Mouse (Mus musculus): ENCODE results near the gene Tacc2. TPM values are rescaled to one million over a fixed set of nuclear protein-coding genes. Genes with fewer than 3 reads are reported as not detected.
A peak's percentile ranks its signal among the peaks of the same experiment; 100 is the strongest.

Tacc2 gene
- total RNA-seq, 4 experiments from 2014 or later, result 73.3 to 82.8 (median 79.4) TPM

- no peak for DNase-seq (ENCODE audit: low spot score in 2 of 2)
Observed at GRCm38 (mm10) chr7:130766411-130767170, 189.4 kb downstream of the Tacc2 start.

- no peak for DNase-seq (ENCODE audit: low spot score in 2 of 2)
Observed at GRCm38 (mm10) chr7:130768151-130768550, 190.9 kb downstream of the Tacc2 start.

- DNase-seq (ENCODE audit: low spot score in 2 of 2), result peak; percentile 64 to 82
Observed at GRCm38 (mm10) chr7:130770707-130771106, 193.5 kb downstream of the Tacc2 start.

- DNase-seq (ENCODE audit: low spot score in 2 of 2), result peak in 1 of 2 experiments; percentile 23
Observed at GRCm38 (mm10) chr7:130773171-130773830, 196.1 kb downstream of the Tacc2 start.

GRCm38 (mm10) chr7:130773914-130774630 is 196.8 kb downstream of the Tacc2 start, which contains the start of gene Btbd16:
TSS of gene Btbd16 (plus strand) at chr7:130774069.
- DNase-seq (ENCODE audit: low spot score in 2 of 2), result no peak

- DNase-seq (ENCODE audit: low spot score in 2 of 2), result no peak
Observed at GRCm38 (mm10) chr7:130780866-130781419, 203.7 kb downstream of the Tacc2 start.

- no peak for DNase-seq (ENCODE audit: low spot score in 2 of 2)
Observed at GRCm38 (mm10) chr7:130782501-130783050, 205.3 kb downstream of the Tacc2 start.

GRCm38 (mm10) chr7:130785923-130786575 is 208.8 kb downstream of the Tacc2 start:
- no peak for DNase-seq (ENCODE audit: low spot score in 2 of 2)

- DNase-seq (ENCODE audit: low spot score in 2 of 2), result no peak
Observed at GRCm38 (mm10) chr7:130786708-130787107, 209.5 kb downstream of the Tacc2 start.

- DNase-seq (ENCODE audit: low spot score in 2 of 2), result no peak
Observed at GRCm38 (mm10) chr7:130787537-130787936, 210.3 kb downstream of the Tacc2 start.

- DNase-seq (ENCODE audit: low spot score in 2 of 2), result no peak
Observed at GRCm38 (mm10) chr7:130788950-130789349, 211.7 kb downstream of the Tacc2 start.

GRCm38 (mm10) chr7:130789456-130789855 is 212.2 kb downstream of the Tacc2 start:
- DNase-seq (ENCODE audit: low spot score in 2 of 2), result no peak

- no peak for DNase-seq (ENCODE audit: low spot score in 2 of 2)
Observed at GRCm38 (mm10) chr7:130793671-130794070, 216.4 kb downstream of the Tacc2 start.

GRCm38 (mm10) chr7:130796786-130797185 is 219.5 kb downstream of the Tacc2 start:
- no peak for DNase-seq (ENCODE audit: low spot score in 2 of 2)

- DNase-seq (ENCODE audit: low spot score in 2 of 2), result no peak
Observed at GRCm38 (mm10) chr7:130797524-130797923, 220.3 kb downstream of the Tacc2 start.

GRCm38 (mm10) chr7:130799418-130799817 is 222.2 kb downstream of the Tacc2 start:
- DNase-seq (ENCODE audit: low spot score in 2 of 2), result no peak

GRCm38 (mm10) chr7:130800681-130801080 is 223.4 kb downstream of the Tacc2 start:
- DNase-seq (ENCODE audit: low spot score in 2 of 2), result no peak

GRCm38 (mm10) chr7:130801811-130802210 is 224.6 kb downstream of the Tacc2 start:
- no peak for DNase-seq (ENCODE audit: low spot score in 2 of 2)

- DNase-seq (ENCODE audit: low spot score in 2 of 2), result no peak
Observed at GRCm38 (mm10) chr7:130803251-130803825, 226.1 kb downstream of the Tacc2 start.

GRCm38 (mm10) chr7:130804991-130805390 is 227.8 kb downstream of the Tacc2 start:
- no peak for DNase-seq (ENCODE audit: low spot score in 2 of 2)
